Mouse (Mus musculus): ENCODE measurements around the gene Smyd3. TPM values are rescaled to one million over a fixed set of nuclear protein-coding genes. Genes with fewer than 3 reads are reported as not detected.

The Smyd3 gene
- polyA plus RNA-seq, 1 experiment from 2014 or later, result 11.3 TPM

DNA sequence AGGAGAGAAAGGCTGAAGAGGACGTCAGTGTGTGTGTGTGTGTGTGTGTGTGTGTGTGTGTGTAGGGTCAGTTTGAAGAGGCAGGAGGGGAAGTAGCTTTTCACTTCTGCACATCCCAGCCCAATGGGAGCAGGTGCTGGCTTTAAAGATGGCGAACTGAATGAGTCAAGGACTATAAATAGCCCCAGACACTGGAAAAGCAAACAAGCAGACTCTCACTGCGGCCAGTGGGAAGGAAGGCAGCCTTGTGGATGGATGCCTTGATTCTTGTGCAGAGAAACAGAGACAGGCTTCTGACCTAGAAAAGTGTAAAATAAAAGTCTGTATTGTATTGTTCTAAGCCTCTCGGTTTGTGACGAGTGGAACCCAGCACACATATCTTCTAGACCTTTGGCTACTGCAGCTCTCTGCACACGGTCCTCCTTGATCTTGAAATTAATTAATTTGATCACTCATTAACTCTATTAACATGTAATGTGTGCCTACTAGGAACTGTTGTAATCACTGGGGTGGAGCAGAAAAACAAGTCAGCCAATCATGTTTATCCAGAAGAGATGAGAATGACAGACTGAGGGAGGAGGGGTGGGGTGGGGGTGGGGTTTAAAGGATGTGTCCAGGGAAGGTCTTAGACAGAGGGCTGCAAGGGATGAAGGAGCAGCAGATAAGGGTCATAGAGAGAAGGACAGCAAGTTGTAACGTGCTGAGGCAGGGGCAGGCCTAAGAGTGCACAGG lies 463.3 kb downstream of the Smyd3 start:
- Histone ChIP-seq H3K27me3 (ENCODE audit: control insufficient read depth, insufficient read depth, low read length) (no peaks in the 10 kb centered on the region), H3K4me3 (ENCODE audit: control insufficient read depth in 1 of 2, insufficient read depth in 1 of 2, low read depth in 1 of 2, low read length in 2 of 2) (no peak overlapping the region), H3K4me2 (ENCODE audit: low read length) (no peak overlapping the region), H3K9ac (ENCODE audit: low read length) (no peak overlapping the region), H3K36me3 (ENCODE audit: control insufficient read depth, insufficient read depth, low read length) (no peaks in the 10 kb centered on the region), H3K4me1 (ENCODE audit: control insufficient read depth in 2 of 2, insufficient read depth in 2 of 2, low read length in 2 of 2) (peaks cover 8 to 20% of the 10 kb centered on the region in 2 experiments), H3K9me3 (ENCODE audit: control insufficient read depth, low read length) (no peaks in the 10 kb centered on the region), H3K27ac (replicated peaks in 1 of 2; ENCODE audit: control insufficient read depth in 1 of 2, insufficient read depth in 1 of 2, low read depth in 2 of 2, low read length in 2 of 2) (peak overlapping the region in 1 of 2 experiments; percentile 4; a peak in 2 of 4 replicates)
- WGBS, result 35% methylated on average over 7 of the region's 7 CpGs
- ATAC-seq (ENCODE audit: insufficient number of reproducible peaks, insufficient read depth, low FRiP score, low read depth), result no peak

DNA sequence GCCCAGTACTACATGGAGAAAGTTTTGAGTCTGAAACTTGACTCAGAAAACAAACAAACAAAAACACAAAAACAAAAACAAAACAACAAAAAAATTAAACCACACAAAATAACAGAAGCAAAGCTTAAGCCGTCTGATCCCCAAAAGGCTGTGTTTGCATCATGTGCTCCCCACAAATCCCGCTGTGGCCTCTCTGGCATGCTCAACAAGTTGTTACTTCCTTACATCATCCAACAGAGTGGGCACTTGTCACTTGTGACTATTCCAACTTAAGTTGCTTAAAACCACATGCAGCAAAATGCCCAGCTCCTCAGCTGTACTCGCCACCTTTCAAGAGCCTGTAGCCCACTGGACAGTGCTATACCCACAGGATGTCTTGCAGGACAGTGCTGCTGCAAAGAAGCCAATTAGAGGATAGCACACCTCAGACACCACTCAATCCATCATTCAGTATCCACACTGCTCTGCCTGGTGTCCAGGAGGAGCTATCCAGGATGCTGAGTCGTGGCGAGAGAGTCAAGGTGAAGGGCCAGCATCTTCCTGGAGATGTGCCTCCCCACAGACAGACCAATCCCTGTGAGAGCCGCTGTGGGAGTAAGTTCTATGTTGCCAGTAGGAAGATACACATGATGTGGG lies 465.2 kb downstream of the Smyd3 start:
- Histone ChIP-seq H3K9ac (ENCODE audit: low read length) (no peak overlapping the region), H3K36me3 (ENCODE audit: control insufficient read depth, insufficient read depth, low read length) (no peaks in the 10 kb centered on the region), H3K4me3 (ENCODE audit: control insufficient read depth in 1 of 2, insufficient read depth in 1 of 2, low read depth in 1 of 2, low read length in 2 of 2) (no peak overlapping the region), H3K27ac (replicated peaks in 1 of 2; ENCODE audit: control insufficient read depth in 1 of 2, insufficient read depth in 1 of 2, low read depth in 2 of 2, low read length in 2 of 2) (no peak overlapping the region), H3K9me3 (ENCODE audit: control insufficient read depth, low read length) (no peaks in the 10 kb centered on the region), H3K27me3 (ENCODE audit: control insufficient read depth, insufficient read depth, low read length) (no peaks in the 10 kb centered on the region), H3K4me1 (ENCODE audit: control insufficient read depth in 2 of 2, insufficient read depth in 2 of 2, low read length in 2 of 2) (peaks cover 6 to 13% of the 10 kb centered on the region in 2 experiments; a peak in 3 of 4 replicates), H3K4me2 (ENCODE audit: low read length) (no peak overlapping the region)
- no peak for ATAC-seq (ENCODE audit: insufficient number of reproducible peaks, insufficient read depth, low FRiP score, low read depth)
- 86% methylated on average over 6 of the region's 6 CpGs for WGBS

DNA sequence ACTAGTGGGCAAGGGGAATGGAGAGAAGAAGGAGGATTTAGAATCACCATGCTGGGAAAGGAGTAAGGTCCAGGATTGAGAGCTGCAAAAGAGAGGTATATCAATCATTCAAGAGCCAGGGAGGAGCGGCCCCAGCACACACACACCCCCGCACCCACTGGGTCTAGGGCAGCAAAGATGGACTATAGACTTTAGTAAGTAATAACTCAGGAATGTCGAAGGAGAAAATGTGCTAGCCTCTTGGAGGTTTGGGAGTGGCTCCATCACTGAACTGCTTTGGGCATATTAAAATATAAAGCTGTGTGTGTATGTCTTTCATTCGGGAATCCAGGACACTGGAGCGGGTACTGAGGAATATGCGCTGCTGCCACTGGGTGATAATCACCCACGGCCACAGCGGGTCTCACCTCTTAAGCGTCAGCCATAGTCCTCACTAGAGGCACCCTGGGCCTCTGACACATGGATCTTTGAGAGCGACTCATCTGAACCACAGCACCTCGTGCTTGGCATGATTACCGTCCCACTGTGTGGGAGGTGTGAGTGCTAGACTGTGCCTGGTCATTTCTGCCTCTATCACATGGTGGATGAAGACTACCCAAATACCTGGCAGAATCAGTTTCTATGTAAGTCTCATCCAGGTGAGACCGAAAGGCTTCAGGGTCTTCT lies 469.8 kb downstream of the Smyd3 start:
- H3K9me3 ChIP-seq (ENCODE audit: control insufficient read depth, low read length), result no peaks in the 10 kb centered on the region
- H3K27ac ChIP-seq (replicated peaks in 1 of 2; ENCODE audit: control insufficient read depth in 1 of 2, insufficient read depth in 1 of 2, low read depth in 2 of 2, low read length in 2 of 2), result no peak overlapping the region
- no peak overlapping the region for H3K4me3 ChIP-seq (ENCODE audit: control insufficient read depth in 1 of 2, insufficient read depth in 1 of 2, low read depth in 1 of 2, low read length in 2 of 2)
- H3K9ac ChIP-seq (ENCODE audit: low read length), result no peak overlapping the region
- peaks cover 7 to 9% of the 10 kb centered on the region in 2 experiments; a peak in 2 of 4 replicates for H3K4me1 ChIP-seq (ENCODE audit: control insufficient read depth in 2 of 2, insufficient read depth in 2 of 2, low read length in 2 of 2)
- no peak for ATAC-seq (ENCODE audit: insufficient number of reproducible peaks, insufficient read depth, low FRiP score, low read depth)
- WGBS, result 91% methylated on average over 13 of the region's 13 CpGs
- no peaks in the 10 kb centered on the region for H3K36me3 ChIP-seq (ENCODE audit: control insufficient read depth, insufficient read depth, low read length)
- H3K27me3 ChIP-seq (ENCODE audit: control insufficient read depth, insufficient read depth, low read length), result no peaks in the 10 kb centered on the region
- H3K4me2 ChIP-seq (ENCODE audit: low read length), result no peak overlapping the region

DNA sequence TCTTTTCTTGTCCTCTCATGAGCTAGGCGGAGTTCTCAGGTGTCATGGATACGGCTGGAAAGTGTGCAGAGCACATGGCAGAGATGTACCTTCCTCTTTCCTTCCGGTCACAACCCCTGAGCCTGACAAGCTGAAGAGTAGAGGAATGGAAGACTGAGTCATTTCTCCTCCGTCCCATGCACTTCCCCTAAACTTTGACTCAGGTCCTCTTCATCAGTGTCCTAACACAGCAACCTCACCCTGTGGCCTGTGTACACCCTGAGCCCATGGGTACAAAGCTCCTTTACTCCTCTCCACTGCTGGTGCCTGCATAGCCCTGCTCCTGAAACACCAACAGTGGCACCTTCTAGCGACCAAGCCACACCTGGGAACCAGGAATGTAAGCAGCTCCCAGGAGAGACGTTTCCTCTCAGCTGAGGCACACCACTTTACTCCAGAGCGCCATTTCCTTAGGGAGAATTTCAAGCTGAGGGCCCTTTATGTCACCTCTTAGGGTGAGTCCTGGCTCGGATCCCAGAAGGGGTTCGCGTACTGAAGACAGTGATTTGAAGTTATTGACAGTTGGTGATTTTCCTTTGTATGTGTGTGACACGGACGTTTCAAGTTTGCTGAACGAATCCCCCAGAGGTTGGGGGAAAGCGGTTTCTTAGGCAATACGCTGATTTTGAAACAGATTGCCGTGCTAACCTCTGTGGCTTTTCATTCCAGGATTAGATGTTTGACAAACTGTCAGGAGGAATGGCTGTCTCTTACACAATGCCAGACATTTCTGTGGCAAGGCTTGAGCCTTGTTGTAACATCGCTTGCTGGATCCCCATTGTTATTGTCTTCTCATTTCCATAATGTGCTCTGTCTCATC lies 471.8 kb downstream of the Smyd3 start:
- no peak overlapping the region for H3K4me3 ChIP-seq (ENCODE audit: control insufficient read depth in 1 of 2, insufficient read depth in 1 of 2, low read depth in 1 of 2, low read length in 2 of 2)
- no peak for ATAC-seq (ENCODE audit: insufficient number of reproducible peaks, insufficient read depth, low FRiP score, low read depth)
- H3K27me3 ChIP-seq (ENCODE audit: control insufficient read depth, insufficient read depth, low read length), result no peaks in the 10 kb centered on the region
- H3K9ac ChIP-seq (ENCODE audit: low read length), result no peak overlapping the region
- H3K27ac ChIP-seq (replicated peaks in 1 of 2; ENCODE audit: control insufficient read depth in 1 of 2, insufficient read depth in 1 of 2, low read depth in 2 of 2, low read length in 2 of 2), result no peak overlapping the region
- H3K9me3 ChIP-seq (ENCODE audit: control insufficient read depth, low read length), result no peaks in the 10 kb centered on the region
- peaks cover 23 to 27% of the 10 kb centered on the region in 2 experiments for H3K4me1 ChIP-seq (ENCODE audit: control insufficient read depth in 2 of 2, insufficient read depth in 2 of 2, low read length in 2 of 2)
- H3K4me2 ChIP-seq (ENCODE audit: low read length), result no peak overlapping the region
- no peaks in the 10 kb centered on the region for H3K36me3 ChIP-seq (ENCODE audit: control insufficient read depth, insufficient read depth, low read length)
- 70% methylated on average over 17 of the region's 17 CpGs for WGBS

DNA sequence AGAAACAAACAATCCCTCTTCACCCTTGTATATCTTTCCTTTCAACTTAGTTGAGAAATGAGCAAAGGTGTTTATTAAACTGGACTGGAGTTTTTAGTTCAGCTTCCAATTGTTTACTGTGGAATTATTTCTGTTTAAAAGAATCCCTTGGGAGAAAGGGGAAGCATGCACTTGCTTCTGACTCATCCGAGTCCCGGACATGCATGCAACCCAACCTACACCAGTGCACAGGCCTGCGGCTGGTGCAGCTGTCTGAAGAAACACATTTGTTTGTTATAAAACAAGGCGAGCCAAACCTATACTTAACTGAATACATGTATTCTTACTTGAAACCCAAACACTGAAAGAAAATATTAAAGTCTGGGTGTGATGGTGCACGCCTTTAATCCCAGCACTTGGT lies 473.7 kb downstream of the Smyd3 start:
- H3K27me3 ChIP-seq (ENCODE audit: control insufficient read depth, insufficient read depth, low read length), result no peaks in the 10 kb centered on the region
- no peak overlapping the region for H3K27ac ChIP-seq (replicated peaks in 1 of 2; ENCODE audit: control insufficient read depth in 1 of 2, insufficient read depth in 1 of 2, low read depth in 2 of 2, low read length in 2 of 2)
- H3K4me1 ChIP-seq (ENCODE audit: control insufficient read depth in 2 of 2, insufficient read depth in 2 of 2, low read length in 2 of 2), result peaks cover 26 to 34% of the 10 kb centered on the region in 2 experiments
- no peak overlapping the region for H3K9ac ChIP-seq (ENCODE audit: low read length)
- H3K4me3 ChIP-seq (ENCODE audit: control insufficient read depth in 1 of 2, insufficient read depth in 1 of 2, low read depth in 1 of 2, low read length in 2 of 2), result no peak overlapping the region
- ATAC-seq (ENCODE audit: insufficient number of reproducible peaks, insufficient read depth, low FRiP score, low read depth), result no peak
- WGBS, result 85% methylated on average over 5 of the region's 5 CpGs
- no peak overlapping the region for H3K4me2 ChIP-seq (ENCODE audit: low read length)
- no peaks in the 10 kb centered on the region for H3K36me3 ChIP-seq (ENCODE audit: control insufficient read depth, insufficient read depth, low read length)
- H3K9me3 ChIP-seq (ENCODE audit: control insufficient read depth, low read length), result no peaks in the 10 kb centered on the region

DNA sequence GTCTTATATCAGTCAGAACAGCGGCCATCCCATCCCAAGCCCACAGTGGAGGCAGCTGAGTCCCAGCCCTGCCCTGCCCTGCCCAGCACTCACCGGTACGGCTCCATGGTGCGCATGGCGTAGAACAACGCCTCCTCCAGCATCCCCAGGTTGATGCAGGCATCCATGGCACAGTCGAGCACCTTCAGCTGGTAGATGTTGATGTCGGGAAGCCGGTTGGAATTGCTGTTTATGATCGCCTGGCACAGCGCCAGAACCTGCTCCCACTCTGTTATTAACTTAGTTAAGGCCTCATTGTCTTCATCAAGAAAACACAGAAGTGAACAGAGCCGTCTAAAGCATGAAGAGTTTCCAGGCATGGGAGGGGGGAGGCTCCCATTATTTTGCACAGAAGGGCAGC lies 474.2 kb downstream of the Smyd3 start:
- no peak for ATAC-seq (ENCODE audit: insufficient number of reproducible peaks, insufficient read depth, low FRiP score, low read depth)
- Histone ChIP-seq H3K9me3 (ENCODE audit: control insufficient read depth, low read length) (no peaks in the 10 kb centered on the region), H3K36me3 (ENCODE audit: control insufficient read depth, insufficient read depth, low read length) (no peaks in the 10 kb centered on the region), H3K4me3 (ENCODE audit: control insufficient read depth in 1 of 2, insufficient read depth in 1 of 2, low read depth in 1 of 2, low read length in 2 of 2) (no peak overlapping the region), H3K27ac (replicated peaks in 1 of 2; ENCODE audit: control insufficient read depth in 1 of 2, insufficient read depth in 1 of 2, low read depth in 2 of 2, low read length in 2 of 2) (no peak overlapping the region), H3K4me2 (ENCODE audit: low read length) (no peak overlapping the region), H3K9ac (ENCODE audit: low read length) (no peak overlapping the region), H3K27me3 (ENCODE audit: control insufficient read depth, insufficient read depth, low read length) (no peaks in the 10 kb centered on the region), H3K4me1 (ENCODE audit: control insufficient read depth in 2 of 2, insufficient read depth in 2 of 2, low read length in 2 of 2) (peaks cover 26 to 34% of the 10 kb centered on the region in 2 experiments)
- WGBS, result 70% methylated on average over 12 of the region's 12 CpGs

DNA sequence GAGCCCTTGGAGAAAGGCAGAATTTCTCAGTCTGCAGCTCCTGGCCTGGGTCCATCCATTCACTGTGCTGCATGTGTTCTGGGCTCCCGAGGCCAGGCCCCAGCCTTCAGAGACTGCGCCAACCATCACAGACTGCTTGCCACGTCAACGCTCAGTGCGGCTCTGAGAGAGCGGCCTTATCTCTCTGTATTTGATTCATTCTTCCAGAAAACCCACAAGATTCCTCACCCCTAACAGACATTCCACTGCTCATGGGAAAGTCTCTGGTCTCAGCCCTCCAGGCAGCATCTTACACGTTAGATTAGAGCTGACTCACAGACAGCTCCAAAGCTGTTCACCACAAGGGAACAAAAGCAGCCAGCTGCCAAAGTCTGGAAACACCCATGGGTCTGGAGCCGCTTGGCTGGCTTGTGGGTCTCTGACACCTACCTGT lies 475.9 kb downstream of the Smyd3 start:
- Histone ChIP-seq H3K36me3 (ENCODE audit: control insufficient read depth, insufficient read depth, low read length) (no peaks in the 10 kb centered on the region), H3K4me3 (ENCODE audit: control insufficient read depth in 1 of 2, insufficient read depth in 1 of 2, low read depth in 1 of 2, low read length in 2 of 2) (no peak overlapping the region), H3K27me3 (ENCODE audit: control insufficient read depth, insufficient read depth, low read length) (no peaks in the 10 kb centered on the region), H3K27ac (replicated peaks in 1 of 2; ENCODE audit: control insufficient read depth in 1 of 2, insufficient read depth in 1 of 2, low read depth in 2 of 2, low read length in 2 of 2) (peak overlapping the region; percentile 81 to 92), H3K9me3 (ENCODE audit: control insufficient read depth, low read length) (no peaks in the 10 kb centered on the region), H3K4me1 (ENCODE audit: control insufficient read depth in 2 of 2, insufficient read depth in 2 of 2, low read length in 2 of 2) (peaks cover 26 to 34% of the 10 kb centered on the region in 2 experiments), H3K4me2 (ENCODE audit: low read length) (0 out of 2 replicates have a peak overlapping the region, but pooled peaks have one; percentile 1), H3K9ac (ENCODE audit: low read length) (no peak overlapping the region)
- peak; percentile 91 for ATAC-seq (ENCODE audit: insufficient number of reproducible peaks, insufficient read depth, low FRiP score, low read depth)
- 10% methylated on average over 8 of the region's 8 CpGs for WGBS

Measured in heart, embryonic 14.5 days (tissue).